Mouse (Mus musculus) C2C12 (cell line): ENCODE results near the gene Itpr1.

Experiments used
- CEBPB ChIP-seq: IDR thresholded peaks from one replicate; pipeline ENCODE4 v1.6.1; 2011; ENCODE audit warnings: low read depth, mild to moderate bottlenecking, control low read depth, moderate library complexity
- CTCF ChIP-seq: IDR thresholded peaks from one replicate; pipeline ENCODE4 v1.5.1; 2011; ENCODE audit not compliant: control insufficient read depth, insufficient read depth, insufficient read length
- FOSL1 ChIP-seq: IDR thresholded peaks from one replicate; pipeline ENCODE4 v1.8.0; 2011; ENCODE audit warnings: mild to moderate bottlenecking, low read length; ENCODE audit not compliant: poor library complexity, insufficient read depth, severe bottlenecking
- MAX ChIP-seq: IDR thresholded peaks from one replicate; pipeline ENCODE4 v1.6.1; 2011; ENCODE audit warnings: mild to moderate bottlenecking, control low read depth
- MYOD1 ChIP-seq: IDR thresholded peaks from one replicate; pipeline ENCODE4 v1.6.1; 2011; ENCODE audit warnings: low read depth; ENCODE audit not compliant: control insufficient read depth, insufficient read length
- MYOG ChIP-seq: IDR thresholded peaks from one replicate; pipeline ENCODE4 v1.6.1; 2011; ENCODE audit not compliant: control insufficient read depth, insufficient read length; ENCODE audit errors: extremely low read depth
- USF1 ChIP-seq: IDR thresholded peaks from one replicate; pipeline ENCODE4 v1.6.1; 2011; ENCODE audit warnings: low read depth, mild to moderate bottlenecking, control low read depth, moderate library complexity

- TF ChIP-seq CTCF (no peak), MYOG (no peak), CEBPB (no peak), MYOD1 (no peak), FOSL1 (no peak), MAX (no peak), USF1 (no peak)
These were observed 13.3 kb downstream of the Itpr1 start for GRCm38 (mm10) chr6:108226230-108226629.
